ENCODE assay signal across 12 mouse cellular contexts in the genomic region with DNA sequence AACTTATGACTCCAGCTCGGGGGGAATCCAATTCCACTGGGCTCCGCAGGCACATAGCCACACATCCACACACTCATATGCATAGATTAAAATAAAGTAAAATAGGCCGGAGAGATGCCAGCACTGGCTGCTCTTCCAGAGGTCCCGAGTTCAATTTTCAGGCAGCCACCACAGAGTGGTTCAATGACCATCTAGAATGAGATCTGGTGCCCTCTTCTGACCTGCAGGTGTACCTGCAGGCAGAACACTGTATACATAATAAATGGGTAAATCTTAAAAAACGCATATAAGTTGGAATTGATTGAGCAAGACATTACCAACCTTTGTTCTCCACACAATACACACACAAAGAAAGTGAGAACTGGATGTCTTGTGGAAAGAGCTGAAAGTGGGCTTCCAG. TPM values are rescaled to one million over a fixed set of nuclear protein-coding genes. Genes with fewer than 3 reads are reported as not detected.
DNase-seq lines count a peak whose midpoint lies in the region; TF ChIP-seq lines count a peak whose summit lies in the region.
"Had no signal": no experiment of that assay in that cellular context is flagged by ENCODE, and none has a peak within 500 bp of the region (broad histone marks: within the 10 kb centered on the region; RNA-seq: fewer than 3 reads in every experiment).

No protein-coding gene starts in this region.

- H3K9me3 ChIP-seq in midbrain, embryonic 10.5 days (replicated peaks) = no peaks in the 10 kb centered on the region
- H3K9me3 ChIP-seq: embryonic facial prominence, embryonic 12.5 days; hindbrain, embryonic 13.5 days; midbrain, embryonic 12.5 days had no signal

- H3K27ac ChIP-seq in kidney, adult 2 months (ENCODE audit: insufficient read depth, low read depth, low read length) = no peak overlapping the region
- H3K27ac ChIP-seq in bone marrow, adult 2 months (ENCODE audit: control insufficient read depth, insufficient read depth, low read depth, low read length, poor library complexity) = no peak overlapping the region
- H3K27ac ChIP-seq in midbrain, embryonic 10.5 days (replicated peaks) = no peak overlapping the region
- H3K27ac ChIP-seq: embryonic facial prominence, embryonic 12.5 days; midbrain, embryonic 12.5 days had no signal

- H3K4me3 ChIP-seq in kidney, adult 2 months (ENCODE audit: insufficient read depth, low read depth, low read length) = no peak overlapping the region
- H3K4me3 ChIP-seq in bone marrow, adult 2 months (replicated peaks; ENCODE audit: control insufficient read depth, low read depth, low read length) = no peak overlapping the region
- H3K4me3 ChIP-seq in midbrain, embryonic 10.5 days = no peak overlapping the region
- H3K4me3 ChIP-seq: embryonic facial prominence, embryonic 12.5 days; hindbrain, embryonic 13.5 days; midbrain, embryonic 12.5 days had no signal

- 45% methylated on average over 5 of the region's 5 CpGs for WGBS in kidney, adult 2 months
- 35% methylated on average over 5 of the region's 5 CpGs for WGBS in bone marrow, adult 2 months
- 60% methylated on average over 5 of the region's 5 CpGs for WGBS in midbrain, embryonic 10.5 days

- TF ChIP-seq POLR2A in kidney, adult 2 months (IDR thresholded peaks at IDR 0.05; ENCODE audit: low read depth, low read length) = no peak
- no peak for TF ChIP-seq POLR2A in bone marrow, adult 2 months (IDR thresholded peaks at IDR 0.05; ENCODE audit: borderline replicate concordance, control insufficient read depth, low read depth, low read length)

- H3K4me1 ChIP-seq in kidney, adult 2 months (ENCODE audit: control insufficient read depth, insufficient read depth, low read length) = 0 out of 2 replicates have a peak, but pooled peaks cover 4% of the 10 kb centered on the region
- peaks cover 7% of the 10 kb centered on the region for H3K4me1 ChIP-seq in bone marrow, adult 2 months (ENCODE audit: control insufficient read depth, insufficient read depth, low read length)
- peaks cover 29% of the 10 kb centered on the region for H3K4me1 ChIP-seq in midbrain, embryonic 10.5 days

- no peaks in the 10 kb centered on the region for H3K36me3 ChIP-seq in kidney, adult 2 months (ENCODE audit: control insufficient read depth, insufficient read depth, low read length)
- H3K36me3 ChIP-seq in midbrain, embryonic 10.5 days = peaks cover 16% of the 10 kb centered on the region

- no peaks in the 10 kb centered on the region for H3K27me3 ChIP-seq in kidney, adult 2 months (replicated peaks; ENCODE audit: control insufficient read depth, insufficient read depth, low read length)
- H3K27me3 ChIP-seq in midbrain, embryonic 10.5 days (ENCODE audit: low read depth, poor library complexity, severe bottlenecking) = peaks cover 28% of the 10 kb centered on the region

- peak; percentile 30 for DNase-seq in kidney, adult 2 months
- no peak for DNase-seq in kidney, adult 9 months
- peak; percentile 48 for DNase-seq in thymus, postnatal 14 days
- no peak for DNase-seq in thymus, adult 18-20 months
- DNase-seq in frontal cortex, postnatal 14 days (ENCODE audit: low spot score in 2 of 2) = no peak
- no peak for DNase-seq in midbrain, embryonic 10.5 days (ENCODE audit: low spot score)
- DNase-seq: adrenal gland, postnatal 25 days; gastrocnemius, postnatal 14 days had no signal

- TF ChIP-seq CTCF in kidney, adult 2 months (conservative IDR thresholded peaks at IDR 0.05; ENCODE audit: insufficient read depth, insufficient read length, low read depth, low read length) = peak; percentile 50
- peak; percentile 43; the same call in 1 of the 2 replicates for TF ChIP-seq CTCF in bone marrow, adult 2 months (IDR thresholded peaks at IDR 0.05; ENCODE audit: control insufficient read depth, insufficient read depth, low read length)

RNA-seq across cellular contexts. Expression of gene Tsks, which starts 12.6 kb away (rescaled TPM):
- 0.11 and 0.65 TPM in 2 replicates for polyA plus RNA-seq in kidney, adult 2 months (2012; rRNA removed)
- polyA plus RNA-seq in bone marrow, adult 2 months (2011; ENCODE audit: insufficient read depth, insufficient read length, low replicate concordance, missing spikeins) = not detected in 2 replicates
- 0.11 and 0.14 TPM in 2 replicates for polyA plus RNA-seq in midbrain, embryonic 10.5 days (2016; fragmentation: Nextera tagmentation; extraction: Ambion mirVana)

RNA-seq across cellular contexts. Expression of gene Cpt1c, which starts 19.0 kb away (rescaled TPM):
- polyA plus RNA-seq in kidney, adult 2 months (2012; rRNA removed) = 5.6 and 8.5 TPM in 2 replicates
- 6.5 TPM in 2 replicates for polyA plus RNA-seq in bone marrow, adult 2 months (2011; ENCODE audit: insufficient read depth, insufficient read length, low replicate concordance, missing spikeins)
- 22.3 and 26.8 TPM in 2 replicates for polyA plus RNA-seq in midbrain, embryonic 10.5 days (2016; fragmentation: Nextera tagmentation; extraction: Ambion mirVana)

RNA-seq across cellular contexts. Expression of gene Ap2a1, which starts 26.3 kb away (rescaled TPM):
- polyA plus RNA-seq in kidney, adult 2 months (2012; rRNA removed) = 58.0 and 70.6 TPM in 2 replicates
- polyA plus RNA-seq in bone marrow, adult 2 months (2011; ENCODE audit: insufficient read depth, insufficient read length, low replicate concordance, missing spikeins) = 43.5 and 60.3 TPM in 2 replicates
- polyA plus RNA-seq in midbrain, embryonic 10.5 days (2016; fragmentation: Nextera tagmentation; extraction: Ambion mirVana) = 74.2 and 77.0 TPM in 2 replicates

RNA-seq across cellular contexts. Expression of gene Prmt1, which starts 30.7 kb away (rescaled TPM):
- polyA plus RNA-seq in kidney, adult 2 months (2012; rRNA removed) = 89.9 and 95.4 TPM in 2 replicates
- 192 and 337 TPM in 2 replicates for polyA plus RNA-seq in bone marrow, adult 2 months (2011; ENCODE audit: insufficient read depth, insufficient read length, low replicate concordance, missing spikeins)
- polyA plus RNA-seq in midbrain, embryonic 10.5 days (2016; fragmentation: Nextera tagmentation; extraction: Ambion mirVana) = 908 and 945 TPM in 2 replicates

RNA-seq across cellular contexts. Expression of gene Irf3, which starts 41.8 kb away (rescaled TPM):
- polyA plus RNA-seq in kidney, adult 2 months (2012; rRNA removed) = 105 and 107 TPM in 2 replicates
- 71.4 and 165 TPM in 2 replicates for polyA plus RNA-seq in bone marrow, adult 2 months (2011; ENCODE audit: insufficient read depth, insufficient read length, low replicate concordance, missing spikeins)
- polyA plus RNA-seq in midbrain, embryonic 10.5 days (2016; fragmentation: Nextera tagmentation; extraction: Ambion mirVana) = 69.5 and 71.2 TPM in 2 replicates

Comparison
In these comparisons a context has a peak if more than half of its experiments do, and no peak if none do; other contexts are left out.
1. DNase-seq: peak in kidney, adult 2 months (single experiment) and thymus, postnatal 14 days (single experiment); none in kidney, adult 9 months (single experiment), thymus, adult 18-20 months (0 of 2), frontal cortex, postnatal 14 days (0 of 2) and midbrain, embryonic 10.5 days (single experiment).